Mouse (Mus musculus) bone marrow, adult 2 months (tissue): ENCODE results near the gene Dusp10.

Experiments used
- CTCF ChIP-seq: fragments of 200-500 bp; IDR thresholded peaks from 2 replicates; pipeline ENCODE4 v1.5.1; 2011; ENCODE audit warnings: low read length, control low read depth; ENCODE audit not compliant: control insufficient read depth, insufficient read depth
- POLR2A ChIP-seq: fragments of 200-500 bp; IDR thresholded peaks from 2 replicates; pipeline ENCODE4 v1.6.1; 2011; ENCODE audit warnings: low read depth, mild to moderate bottlenecking, control low read depth, low read length, borderline replicate concordance; ENCODE audit not compliant: control insufficient read depth

GRCm38 (mm10) chr1:183987711-183988245 lies 25.3 kb upstream of the Dusp10 start:
- TF ChIP-seq CTCF, result no peak
- no peak for TF ChIP-seq POLR2A
